Mouse (Mus musculus) midbrain, postnatal 0 days (tissue): Measurements from ENCODE around the gene Pbx1. TPM values are rescaled to one million over a fixed set of nuclear protein-coding genes. Genes with fewer than 3 reads are reported as not detected.

ENCODE experiments used
- ATAC-seq: fragments of 200-750 bp; cut with Nextera tagmentation; 2 replicates; pipeline ENCODE4 v1.8.0; 2017; ENCODE audit warnings: moderate number of reproducible peaks, mild to moderate bottlenecking, moderate TSS enrichment, moderate library complexity; ENCODE audit not compliant: low FRiP score
- DNase-seq: peaks from one replicate; pipeline ENCODE4 v3.0.0-alpha.2; 2015; ENCODE audit warnings: low spot score
- H3K27ac ChIP-seq: fragments of 300-500 bp; sonication (generic); 2 replicates; pipeline ENCODE4 v1.5.1; 2014; ENCODE audit warnings: low read depth, mild to moderate bottlenecking, low read length, mixed read lengths
- H3K27me3 ChIP-seq: fragments of 300-500 bp; sonication (generic); 2 replicates; pipeline ENCODE4 v1.6.1; 2014; ENCODE audit warnings: low read length, control low read depth, mixed read lengths; ENCODE audit not compliant: insufficient read depth
- H3K36me3 ChIP-seq: fragments of 300-500 bp; sonication (generic); 2 replicates; pipeline ENCODE4 v1.6.1; 2014; ENCODE audit warnings: low read length, control low read depth, mixed read lengths; ENCODE audit not compliant: insufficient read depth
- H3K4me1 ChIP-seq: fragments of 300-500 bp; sonication (generic); 2 replicates; pipeline ENCODE4 v1.6.1; 2014; ENCODE audit warnings: mild to moderate bottlenecking, control low read depth, antibody characterized with exemption, low read length, mixed read lengths; ENCODE audit not compliant: insufficient read depth
- H3K4me2 ChIP-seq: fragments of 300-500 bp; sonication (generic); 2 replicates; pipeline ENCODE4 v1.6.1; 2014; ENCODE audit warnings: low read depth, mild to moderate bottlenecking, low read length, mixed read lengths; ENCODE audit not compliant: poor library complexity, severe bottlenecking
- H3K4me3 ChIP-seq: fragments of 300-500 bp; sonication (generic); 2 replicates; pipeline ENCODE4 v1.5.1; 2014; ENCODE audit warnings: low read depth, mild to moderate bottlenecking, low read length, moderate library complexity
- H3K9ac ChIP-seq: fragments of 300-500 bp; sonication (generic); replicated peaks from 2 replicates; pipeline ENCODE4 v1.6.1; 2014; ENCODE audit warnings: mild to moderate bottlenecking, low read length, moderate library complexity, mixed read lengths; ENCODE audit not compliant: poor library complexity, severe bottlenecking
- H3K9me3 ChIP-seq: fragments of 300-500 bp; sonication (generic); 2 replicates; pipeline ENCODE4 v1.6.1; 2016; ENCODE audit warnings: low read length, control low read depth
- CTCF ChIP-seq: IDR thresholded peaks from 2 replicates; pipeline ENCODE4 v1.5.1; 2016; ENCODE audit warnings: antibody characterized with exemption, mild to moderate bottlenecking
- WGBS: fragments of 180-500 bp; shearing (Covaris S2); extraction: QIAGEN DNeasy Blood & Tissue Kit; methylation state at CpG from one replicate; pipeline ENCODE4 v1.1.7; 2014; 5-methylcytosine and 5-hydroxymethylcytosine counted together
- polyA plus RNA-seq: library from polyadenylated mRNA; unstranded; fragments of >200 nt; fragmentation: Nextera tagmentation; extraction: Ambion mirVana; gene quantifications from 2 replicates; pipeline ENCODE4 v1.2.1, GENCODE M21; 2015
- total RNA-seq: library from RNA; depleted of rRNA; stranded (reverse); fragments of >200 nt; gene quantifications from 2 replicates; pipeline ENCODE4 v1.2.3, GENCODE M21; 2014

Gene Pbx1
- total and polyA plus RNA-seq, 2 experiments from 2014 or later = 57.6 to 83.4 TPM

- H3K4me2 ChIP-seq = no peak overlapping the region
Observed at GRCm38 (mm10) chr1:168230134-168230533, 201.9 kb downstream of the Pbx1 start.

GRCm38 (mm10) chr1:168228756-168229526 lies 203.1 kb downstream of the Pbx1 start:
- no peak for TF ChIP-seq CTCF
- Histone ChIP-seq H3K4me2 (no peak overlapping the region), H3K9me3 (no peaks in the 10 kb centered on the region), H3K9ac (no peak overlapping the region), H3K4me1 (peaks cover 3% of the 10 kb centered on the region; the same call in 1 of the 2 replicates), H3K36me3 (no peaks in the 10 kb centered on the region), H3K27me3 (no peaks in the 10 kb centered on the region), H3K27ac (no peak overlapping the region), H3K4me3 (no peak overlapping the region)
- ATAC-seq (no peak), DNase-seq (no peak)
- WGBS = 69% methylated on average over 6 of the region's 6 CpGs

More at GRCm38 (mm10) chr1:168230134-168230533, 201.9 kb downstream of the Pbx1 start:
- no peaks in the 10 kb centered on the region for H3K9me3 ChIP-seq
- WGBS = 65% methylated on average over 4 of the region's 4 CpGs
- TF ChIP-seq CTCF = no peak
- H3K27me3 ChIP-seq = no peaks in the 10 kb centered on the region
- H3K36me3 ChIP-seq = no peaks in the 10 kb centered on the region
- no peak overlapping the region for H3K4me3 ChIP-seq
- no peak overlapping the region for H3K27ac ChIP-seq
- peaks cover 3% of the 10 kb centered on the region; the same call in 1 of the 2 replicates for H3K4me1 ChIP-seq
- no peak overlapping the region for H3K9ac ChIP-seq
- no peak for DNase-seq
- no peak for ATAC-seq

GRCm38 (mm10) chr1:168226150-168226549 lies 205.9 kb downstream of the Pbx1 start:
- DNase-seq (peak; percentile 59), ATAC-seq (peak; percentile 49)
- peaks cover 7% of the 10 kb centered on the region; the same call in 1 of the 2 replicates for H3K4me1 ChIP-seq

GRCm38 (mm10) chr1:168225595-168226127 lies 206.4 kb downstream of the Pbx1 start:
- TF ChIP-seq CTCF = no peak
- Histone ChIP-seq H3K9ac (no peak overlapping the region), H3K27me3 (no peaks in the 10 kb centered on the region), H3K36me3 (no peaks in the 10 kb centered on the region), H3K4me3 (no peak overlapping the region), H3K27ac (no peak overlapping the region), H3K4me2 (no peak overlapping the region), H3K9me3 (no peaks in the 10 kb centered on the region), H3K4me1 (peaks cover 12% of the 10 kb centered on the region; the same call in 1 of the 2 replicates)
- WGBS = 69% methylated on average over 7 of the region's 7 CpGs
- no peak for DNase-seq
- no peak for ATAC-seq

More at GRCm38 (mm10) chr1:168226150-168226549, 205.9 kb downstream of the Pbx1 start:
- Histone ChIP-seq H3K4me3 (no peak overlapping the region), H3K36me3 (no peaks in the 10 kb centered on the region), H3K27ac (no peak overlapping the region), H3K9ac (no peak overlapping the region), H3K9me3 (no peaks in the 10 kb centered on the region), H3K27me3 (no peaks in the 10 kb centered on the region), H3K4me2 (no peak overlapping the region)
- 23% methylated on average over 6 of the region's 6 CpGs for WGBS
- no peak for TF ChIP-seq CTCF

- Histone ChIP-seq H3K9me3 (no peaks in the 10 kb centered on the region), H3K4me3 (no peak overlapping the region)
Observed at GRCm38 (mm10) chr1:168224218-168224617, 207.9 kb downstream of the Pbx1 start.

GRCm38 (mm10) chr1:168222794-168223193 lies 209.3 kb downstream of the Pbx1 start:
- H3K4me2 ChIP-seq = no peak overlapping the region
- no peaks in the 10 kb centered on the region for H3K9me3 ChIP-seq
- no peak overlapping the region for H3K27ac ChIP-seq
- no peak for DNase-seq
- ATAC-seq = no peak
- H3K27me3 ChIP-seq = no peaks in the 10 kb centered on the region
- no peak for TF ChIP-seq CTCF
- 93% methylated on average over 7 of the region's 7 CpGs for WGBS
- no peaks in the 10 kb centered on the region for H3K36me3 ChIP-seq
- peaks cover 14% of the 10 kb centered on the region; the same call in 1 of the 2 replicates for H3K4me1 ChIP-seq
- H3K4me3 ChIP-seq = no peak overlapping the region
- H3K9ac ChIP-seq = no peak overlapping the region

More at GRCm38 (mm10) chr1:168224218-168224617, 207.9 kb downstream of the Pbx1 start:
- H3K27ac ChIP-seq = no peak overlapping the region
- WGBS = 85% methylated on average over 5 of the region's 5 CpGs
- H3K9ac ChIP-seq = no peak overlapping the region
- H3K4me1 ChIP-seq = peaks cover 14% of the 10 kb centered on the region; the same call in 1 of the 2 replicates
- no peaks in the 10 kb centered on the region for H3K36me3 ChIP-seq
- DNase-seq (no peak), ATAC-seq (no peak)
- no peak overlapping the region for H3K4me2 ChIP-seq
- H3K27me3 ChIP-seq = no peaks in the 10 kb centered on the region
- no peak for TF ChIP-seq CTCF
